Mouse (Mus musculus) left cerebral cortex, adult 11 months (tissue): ENCODE data around the gene Pafah1b1.

ENCODE experiments used
- DNase-seq: peaks from one replicate; pipeline ENCODE4 v3.0.0; 2022; ENCODE audit warnings: low spot score

The Pafah1b1 gene

GRCm38 (mm10) chr11:74724235-74724791, at the start of gene Pafah1b1:
TSS of gene Pafah1b1 (minus strand) at chr11:74724670.
- peak; percentile 92 for DNase-seq

- DNase-seq = no peak
Observed at GRCm38 (mm10) chr11:74772386-74772785, 47.9 kb upstream of the Pafah1b1 start.

GRCm38 (mm10) chr11:74771650-74772049, 47.2 kb upstream of the Pafah1b1 start:
- no peak for DNase-seq

- no peak for DNase-seq
Observed at GRCm38 (mm10) chr11:74771234-74771633, 46.8 kb upstream of the Pafah1b1 start.

- DNase-seq = peak; percentile 95
Observed at GRCm38 (mm10) chr11:74770595-74771207, 46.2 kb upstream of the Pafah1b1 start, which contains the start of gene Mettl16. TSS of gene Mettl16 (plus strand) at chr11:74770830.

- DNase-seq = no peak
Observed at GRCm38 (mm10) chr11:74770037-74770436, 45.6 kb upstream of the Pafah1b1 start.

- no peak for DNase-seq
Observed at GRCm38 (mm10) chr11:74768045-74768444, 43.6 kb upstream of the Pafah1b1 start.

GRCm38 (mm10) chr11:74767469-74767868, 43.0 kb upstream of the Pafah1b1 start:
- no peak for DNase-seq

GRCm38 (mm10) chr11:74763960-74764625, 39.6 kb upstream of the Pafah1b1 start:
- peak; percentile 67 for DNase-seq

GRCm38 (mm10) chr11:74761011-74761705, 36.7 kb upstream of the Pafah1b1 start:
- DNase-seq = no peak

- DNase-seq = no peak
Observed at GRCm38 (mm10) chr11:74756631-74757030, 32.2 kb upstream of the Pafah1b1 start.

- DNase-seq = peak; percentile 22
Observed at GRCm38 (mm10) chr11:74751352-74752066, 27.0 kb upstream of the Pafah1b1 start.

- DNase-seq = no peak
Observed at GRCm38 (mm10) chr11:74750662-74751351, 26.3 kb upstream of the Pafah1b1 start.

GRCm38 (mm10) chr11:74749241-74749640, 24.8 kb upstream of the Pafah1b1 start:
- no peak for DNase-seq

- DNase-seq = no peak
Observed at GRCm38 (mm10) chr11:74748022-74748421, 23.6 kb upstream of the Pafah1b1 start.

GRCm38 (mm10) chr11:74737861-74738260, 13.4 kb upstream of the Pafah1b1 start:
- DNase-seq = no peak

- DNase-seq = no peak
Observed at GRCm38 (mm10) chr11:74734917-74735316, 10.4 kb upstream of the Pafah1b1 start.

- no peak for DNase-seq
Observed at GRCm38 (mm10) chr11:74725181-74725580, 711 bp upstream of the Pafah1b1 start.

- peak; percentile 66 for DNase-seq
Observed at GRCm38 (mm10) chr11:74723357-74724234, 874 bp downstream of the Pafah1b1 start.

- no peak for DNase-seq
Observed at GRCm38 (mm10) chr11:74721971-74722370, 2.5 kb downstream of the Pafah1b1 start.
